Mouse (Mus musculus) embryonic fibroblast, embryonic 13.5 days (primary cell): ENCODE data around the gene Trnp1.

ENCODE experiments used
- CTCF ChIP-seq: IDR thresholded peaks from 2 replicates; pipeline ENCODE4 v1.5.1; 2011; ENCODE audit warnings: mild to moderate bottlenecking, control low read depth, low read length, moderate library complexity, borderline replicate concordance; ENCODE audit not compliant: insufficient read depth
- POLR2A ChIP-seq: IDR thresholded peaks from 2 replicates; pipeline ENCODE4 v1.6.1; 2011; ENCODE audit warnings: low read depth, mild to moderate bottlenecking, control low read depth, low read length, moderate library complexity

DNA sequence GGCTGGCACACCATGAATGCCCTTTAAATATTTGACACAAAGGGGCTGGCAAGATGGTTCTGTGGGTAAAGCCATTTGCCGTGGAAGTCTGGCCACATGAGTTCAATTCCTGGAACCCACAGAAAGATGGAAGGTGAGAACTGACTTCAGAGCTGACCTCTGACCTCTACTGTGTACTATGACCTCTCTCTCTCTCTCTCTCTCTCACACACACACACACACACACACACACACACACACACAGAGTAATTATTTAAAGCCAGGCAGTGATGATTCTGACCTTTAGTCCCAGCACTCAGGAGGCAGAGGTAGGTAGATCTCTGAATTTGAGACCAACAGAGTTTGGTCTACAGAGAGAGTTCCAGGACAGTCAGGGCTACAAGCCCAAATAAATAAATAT, 38.3 kb downstream of the Trnp1 start:
- no peak for TF ChIP-seq POLR2A
- TF ChIP-seq CTCF: no peak
